Mouse (Mus musculus) heart, embryonic 16.5 days (tissue): ENCODE measurements around the gene Atp5f1. TPM values are rescaled to one million over a fixed set of nuclear protein-coding genes. Genes with fewer than 3 reads are reported as not detected.

Experiments used
- ATAC-seq: fragments of 200-750 bp; cut with Nextera tagmentation; replicated peaks from 2 replicates; pipeline ENCODE4 v1.8.0; 2017; ENCODE audit warnings: moderate number of reproducible peaks; ENCODE audit not compliant: insufficient read depth, low FRiP score; ENCODE audit errors: extremely low read depth
- H3K27ac ChIP-seq: fragments of 300-500 bp; sonication (generic); 2 replicates; pipeline ENCODE4 v1.5.1; 2014; ENCODE audit warnings: mild to moderate bottlenecking, low read length, control low read depth, moderate library complexity
- H3K27me3 ChIP-seq: fragments of 300-500 bp; sonication (generic); 2 replicates; pipeline ENCODE4 v1.6.1; 2014; ENCODE audit warnings: low read length, mixed read lengths; ENCODE audit not compliant: control insufficient read depth, insufficient read depth
- H3K36me3 ChIP-seq: fragments of 300-500 bp; sonication (generic); 2 replicates; pipeline ENCODE4 v1.6.1; 2014; ENCODE audit not compliant: control insufficient read depth, insufficient read depth
- H3K4me1 ChIP-seq: fragments of 300-500 bp; sonication (generic); 2 replicates; pipeline ENCODE4 v1.6.1; 2014; ENCODE audit warnings: low read length, mixed read lengths; ENCODE audit not compliant: control insufficient read depth, insufficient read depth
- H3K4me2 ChIP-seq: fragments of 300-500 bp; sonication (generic); 2 replicates; pipeline ENCODE4 v1.6.1; 2014; ENCODE audit warnings: low read depth, mild to moderate bottlenecking, control low read depth, low read length
- H3K4me3 ChIP-seq: fragments of 300-500 bp; sonication (generic); 2 replicates; pipeline ENCODE4 v1.5.1; 2014; ENCODE audit warnings: mild to moderate bottlenecking, control low read depth, low read length
- H3K9ac ChIP-seq: fragments of 300-500 bp; sonication (generic); 2 replicates; pipeline ENCODE4 v1.6.1; 2014; ENCODE audit warnings: low read length, control low read depth
- H3K9me3 ChIP-seq: fragments of 300-500 bp; sonication (generic); replicated peaks from 2 replicates; pipeline ENCODE4 v1.6.1; 2016; ENCODE audit warnings: low read length; ENCODE audit not compliant: control insufficient read depth
- WGBS: fragments of 180-500 bp; shearing (Covaris S2); extraction: QIAGEN DNeasy Blood & Tissue Kit; methylation state at CpG from one replicate; pipeline ENCODE4 v1.1.7; 2014; 5-methylcytosine and 5-hydroxymethylcytosine counted together
- polyA plus RNA-seq: library from polyadenylated mRNA; unstranded; fragments of >200 nt; fragmentation: Nextera tagmentation; extraction: Ambion mirVana; gene quantifications from 2 replicates; pipeline ENCODE4 v1.2.1, GENCODE M21; 2015

Atp5f1 gene
- polyA plus RNA-seq, 1 experiment from 2014 or later: 1,079 TPM

DNA sequence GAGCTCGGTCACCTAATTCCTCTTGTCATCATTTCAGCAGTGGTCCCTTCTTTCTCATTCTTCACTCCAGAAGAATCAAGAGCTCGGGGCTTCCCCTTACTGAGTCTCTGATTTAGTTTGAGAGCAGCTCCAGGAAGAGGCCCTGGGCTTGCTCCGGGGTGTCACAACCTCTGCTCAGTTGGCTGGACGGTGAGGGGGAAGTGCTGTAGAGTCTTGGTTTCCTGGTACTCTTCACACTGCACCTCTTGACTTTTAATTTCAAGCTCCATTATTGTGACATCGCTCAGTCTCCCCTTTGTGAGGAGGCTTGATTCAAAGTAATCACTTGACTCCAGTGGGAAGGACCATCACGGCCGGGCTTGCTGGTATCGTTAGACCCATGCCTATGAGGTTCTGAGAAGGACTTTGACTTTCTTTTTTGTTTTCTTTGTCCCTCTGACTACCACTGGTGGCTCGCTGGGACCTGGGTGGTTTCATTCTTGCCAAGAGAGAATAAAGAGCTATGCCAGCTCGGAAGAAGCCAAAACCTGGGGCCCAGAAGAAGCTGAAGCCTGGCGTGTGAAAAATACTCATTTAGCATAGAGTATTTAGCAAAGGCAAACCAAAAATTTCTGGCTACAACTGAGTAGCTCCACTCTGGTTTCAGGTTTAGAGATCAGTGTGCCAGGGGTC, 49.2 kb downstream of the Atp5f1 start:
- H3K4me3 ChIP-seq: no peak overlapping the region

GRCm38 (mm10) chr3:105908976-105909375, 50.9 kb downstream of the Atp5f1 start:
- H3K4me2 ChIP-seq: no peak overlapping the region
- no peak for ATAC-seq
- peaks cover 11% of the 10 kb centered on the region for H3K4me1 ChIP-seq
- H3K4me3 ChIP-seq: no peak overlapping the region
- H3K36me3 ChIP-seq: no peaks in the 10 kb centered on the region
- no peaks in the 10 kb centered on the region for H3K27me3 ChIP-seq
- H3K27ac ChIP-seq: no peak overlapping the region
- H3K9ac ChIP-seq: no peak overlapping the region
- no peaks in the 10 kb centered on the region for H3K9me3 ChIP-seq
- WGBS: 87% methylated on average over 4 of the region's 4 CpGs

More for the DNA sequence above, 49.2 kb downstream of the Atp5f1 start:
- peaks cover 20% of the 10 kb centered on the region for H3K4me1 ChIP-seq
- H3K27ac ChIP-seq: no peak overlapping the region
- 67% methylated on average over 11 of the region's 11 CpGs for WGBS
- ATAC-seq: no peak
- no peaks in the 10 kb centered on the region for H3K36me3 ChIP-seq
- no peaks in the 10 kb centered on the region for H3K27me3 ChIP-seq
- H3K9me3 ChIP-seq: no peaks in the 10 kb centered on the region
- no peak overlapping the region for H3K4me2 ChIP-seq
- no peak overlapping the region for H3K9ac ChIP-seq

DNA sequence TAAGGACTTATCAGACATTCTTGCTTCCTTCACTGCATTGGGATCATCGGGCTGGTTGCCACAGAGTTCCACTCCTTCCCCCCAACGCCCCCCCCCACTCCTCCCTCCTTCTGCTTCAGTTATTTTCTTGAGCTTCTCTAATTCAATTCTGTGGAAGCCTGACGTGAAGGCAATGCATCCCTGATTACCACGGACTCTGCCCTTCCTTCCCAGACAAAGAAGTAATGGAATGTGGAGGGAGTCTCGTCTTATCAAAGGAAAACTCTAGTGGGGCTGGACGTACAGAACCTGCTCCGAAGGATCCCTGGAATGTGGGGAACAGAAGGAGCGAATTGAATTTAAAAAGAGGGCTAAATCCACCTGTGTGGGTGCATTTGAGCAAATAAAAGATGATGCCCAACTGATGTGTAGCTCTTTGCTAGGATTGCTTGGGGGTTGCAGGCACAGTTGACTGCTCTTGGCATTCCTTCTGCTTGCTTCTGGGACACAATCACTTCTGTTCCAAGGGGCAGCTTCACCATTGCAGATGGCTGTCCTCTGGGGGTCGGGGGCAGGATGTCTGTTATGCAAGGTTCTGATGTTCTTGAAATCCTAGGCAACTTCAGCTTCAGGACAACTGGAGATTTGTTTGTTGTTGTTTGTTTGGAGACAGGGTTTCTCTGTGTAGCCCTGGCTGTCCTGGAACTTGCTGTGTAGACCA, 51.8 kb downstream of the Atp5f1 start:
- Histone ChIP-seq H3K4me3 (no peak overlapping the region), H3K4me1 (peaks cover 5% of the 10 kb centered on the region; the same call in 1 of the 2 replicates), H3K4me2 (no peak overlapping the region), H3K36me3 (no peaks in the 10 kb centered on the region), H3K9me3 (no peaks in the 10 kb centered on the region), H3K27me3 (no peaks in the 10 kb centered on the region), H3K27ac (no peak overlapping the region), H3K9ac (no peak overlapping the region)
- WGBS: 22% methylated on average over 9 of the region's 9 CpGs
- no peak for ATAC-seq

DNA sequence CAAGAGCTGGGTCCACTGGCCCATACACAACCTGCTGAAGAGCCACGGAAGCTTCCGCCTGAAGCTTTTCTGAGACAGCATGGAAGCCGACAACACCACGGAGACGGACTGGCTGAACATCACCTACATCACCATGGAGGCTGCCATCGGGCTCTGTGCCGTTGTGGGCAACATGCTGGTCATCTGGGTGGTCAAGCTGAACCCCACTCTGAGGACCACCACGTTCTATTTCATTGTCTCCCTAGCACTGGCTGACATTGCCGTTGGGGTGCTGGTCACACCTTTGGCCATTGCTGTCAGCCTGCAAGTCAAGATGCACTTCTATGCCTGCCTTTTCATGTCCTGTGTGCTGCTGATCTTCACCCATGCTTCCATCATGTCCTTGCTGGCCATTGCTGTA, 55.2 kb downstream of the Atp5f1 start:
- Histone ChIP-seq H3K27ac (no peak overlapping the region), H3K36me3 (no peaks in the 10 kb centered on the region), H3K4me3 (no peak overlapping the region), H3K27me3 (no peaks in the 10 kb centered on the region), H3K9me3 (no peaks in the 10 kb centered on the region), H3K4me2 (no peak overlapping the region), H3K9ac (no peak overlapping the region), H3K4me1 (peaks cover 5% of the 10 kb centered on the region; the same call in 1 of the 2 replicates)
- 92% methylated on average over 9 of the region's 9 CpGs for WGBS
- no peak for ATAC-seq

DNA sequence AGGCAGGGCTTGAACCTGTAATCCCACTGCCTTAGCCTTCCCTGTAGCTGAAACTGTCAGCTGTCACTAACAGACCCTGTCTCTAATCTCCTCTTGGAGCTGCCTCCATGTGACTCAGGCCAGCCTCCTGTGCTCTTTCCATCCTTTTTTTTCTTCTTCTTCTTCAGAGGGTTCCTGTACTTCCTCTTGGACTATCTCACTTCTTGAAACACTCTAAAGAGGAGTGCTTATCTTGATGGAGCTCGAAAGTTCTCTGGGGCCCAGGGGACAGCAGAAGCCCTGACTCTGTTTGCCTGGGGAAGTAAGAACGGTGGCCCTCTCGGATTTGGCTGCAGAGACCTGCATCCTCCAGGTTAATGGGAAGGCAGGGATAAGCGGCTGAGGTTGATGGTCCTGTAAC, 55.7 kb downstream of the Atp5f1 start:
- no peak overlapping the region for H3K4me2 ChIP-seq
- H3K27ac ChIP-seq: no peak overlapping the region
- H3K27me3 ChIP-seq: no peaks in the 10 kb centered on the region
- H3K4me1 ChIP-seq: peaks cover 9% of the 10 kb centered on the region; the same call in 1 of the 2 replicates
- no peak overlapping the region for H3K4me3 ChIP-seq
- 39% methylated on average over 4 of the region's 4 CpGs for whole genome bisulfite sequencing
- ATAC-seq: no peak
- H3K36me3 ChIP-seq: no peaks in the 10 kb centered on the region
- H3K9ac ChIP-seq: no peak overlapping the region
- no peaks in the 10 kb centered on the region for H3K9me3 ChIP-seq

- Histone ChIP-seq H3K9ac (no peak overlapping the region), H3K4me1 (peaks cover 10% of the 10 kb centered on the region), H3K4me3 (no peak overlapping the region), H3K36me3 (no peaks in the 10 kb centered on the region), H3K9me3 (0 out of 2 replicates have a peak, but pooled peaks cover 2% of the 10 kb centered on the region), H3K27me3 (no peaks in the 10 kb centered on the region), H3K4me2 (no peak overlapping the region), H3K27ac (no peak overlapping the region)
- ATAC-seq: no peak
- WGBS: 74% methylated on average over 4 of the region's 4 CpGs
Measured at GRCm38 (mm10) chr3:105901468-105901867, 58.4 kb downstream of the Atp5f1 start.

DNA sequence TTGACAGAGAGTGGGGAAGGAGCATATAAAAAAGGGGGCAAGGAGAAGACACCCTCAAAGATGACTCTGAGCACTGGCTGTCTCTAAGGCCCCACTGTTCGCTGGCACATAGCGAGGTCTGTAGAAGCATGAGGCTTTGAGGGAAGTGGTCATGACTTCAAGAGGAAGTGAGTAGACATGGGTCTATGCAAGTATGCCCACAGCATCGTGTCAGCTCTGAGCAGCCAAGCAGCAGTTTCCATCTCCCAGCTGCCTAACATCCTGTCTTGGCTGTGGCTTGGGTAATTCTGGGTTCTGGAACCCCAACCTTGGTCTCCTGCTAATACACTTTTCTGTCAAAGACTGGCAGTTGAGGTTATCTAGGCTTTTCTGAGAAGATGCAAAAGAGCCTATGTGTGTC, 59.2 kb downstream of the Atp5f1 start:
- Histone ChIP-seq H3K4me1 (peaks cover 10% of the 10 kb centered on the region), H3K9me3 (0 out of 2 replicates have a peak, but pooled peaks cover 2% of the 10 kb centered on the region), H3K4me3 (no peak overlapping the region), H3K27me3 (no peaks in the 10 kb centered on the region), H3K9ac (no peak overlapping the region), H3K4me2 (no peak overlapping the region), H3K36me3 (no peaks in the 10 kb centered on the region), H3K27ac (no peak overlapping the region)
- 69% methylated on average over 3 of the region's 3 CpGs for WGBS
- no peak for ATAC-seq

- Histone ChIP-seq H3K36me3 (no peaks in the 10 kb centered on the region), H3K4me1 (peaks cover 14% of the 10 kb centered on the region), H3K27me3 (no peaks in the 10 kb centered on the region), H3K4me3 (no peak overlapping the region), H3K4me2 (no peak overlapping the region), H3K9ac (no peak overlapping the region), H3K9me3 (0 out of 2 replicates have a peak, but pooled peaks cover 2% of the 10 kb centered on the region), H3K27ac (no peak overlapping the region)
- no peak for ATAC-seq
- WGBS: 74% methylated on average over 6 of the region's 6 CpGs
Measured at GRCm38 (mm10) chr3:105900266-105900665, 59.6 kb downstream of the Atp5f1 start.
